Mouse (Mus musculus) MEL (cell line): Measurements from ENCODE around the gene Krtap19-9b.

Experiments used
- GATA1 ChIP-seq: IDR thresholded peaks from 2 replicates; pipeline ENCODE4 v1.6.1; 2011; ENCODE audit warnings: low read depth, low read length, improper control_type of control experiment
- SIN3A ChIP-seq: IDR thresholded peaks from 2 replicates; pipeline ENCODE4 v1.6.1; 2012; ENCODE audit warnings: low read length, improper control_type of control experiment, inconsistent platforms
- TAL1 ChIP-seq: IDR thresholded peaks from 2 replicates; pipeline ENCODE4 v1.6.1; 2012; ENCODE audit warnings: mild to moderate bottlenecking, inconsistent platforms, low read length, moderate library complexity, mixed read lengths
- ZC3H11A ChIP-seq: IDR thresholded peaks from 2 replicates; pipeline ENCODE4 v1.6.1; 2012; ENCODE audit warnings: low read depth, mild to moderate bottlenecking, inconsistent platforms, low read length, improper control_type of control experiment

- no peak for TF ChIP-seq ZC3H11A
- no peak for TF ChIP-seq GATA1
- no peak for TF ChIP-seq TAL1
- no peak for TF ChIP-seq SIN3A
Observed at GRCm38 (mm10) chr16:88962773-88963172, 30.7 kb upstream of the Krtap19-9b start, which contains the start of gene Krtap16-3.
